Mouse (Mus musculus) adipose tissue, adult 10 weeks (tissue): ENCODE data around the gene Cngb1. TPM values are rescaled to one million over a fixed set of nuclear protein-coding genes. Genes with fewer than 3 reads are reported as not detected.

ENCODE experiments used
- polyA plus RNA-seq: library from polyadenylated mRNA; stranded (reverse); fragments of 350-450 nt; fragmentation: Illumina TruSeq; extraction: RNeasy Lipid Tissue Mini Kit (QIAGEN cat#74804); gene quantifications from one replicate; pipeline ENCODE4 v1.2.3, GENCODE M21; 2014; ENCODE audit warnings: low read depth, low replicate concordance

Cngb1 gene
- 0.69 TPM for polyA plus RNA-seq

GRCm38 (mm10) chr8:95306431-95306830 lies at the start of gene Cngb1:
Gene Cngb1 (minus strand): TSS chr8:95306585.

GRCm38 (mm10) chr8:95352151-95352870 lies 45.9 kb upstream of the Cngb1 start, which contains the start of gene Mmp15:
Gene Mmp15 (plus strand): TSS chr8:95352268.

GRCm38 (mm10) chr8:95331720-95332436 lies 25.5 kb upstream of the Cngb1 start, which contains the start of the genes Zfp319 and Usb1:
Gene Zfp319 (minus strand): TSS chr8:95331950.
Gene Usb1 (plus strand): TSS chr8:95332284.

GRCm38 (mm10) chr8:95310342-95310970 lies 4.1 kb upstream of the Cngb1 start, which contains the start of gene Tepp:
Gene Tepp (plus strand): TSS chr8:95310566.

GRCm38 (mm10) chr8:95202649-95203275 lies 103.6 kb downstream of the Cngb1 start, which contains the start of gene Kifc3:
Gene Kifc3 (minus strand): TSS chr8:95202812.

Other genes with a start within 250 kb of the Cngb1 start
- 12.2 TPM for gene Katnb1, start 225.4 kb downstream of the Cngb1 start, polyA plus RNA-seq
- 30.2 TPM for gene Kifc3, start 103.8 kb downstream of the Cngb1 start, polyA plus RNA-seq
- gene Tepp, start 4.0 kb upstream of the Cngb1 start, polyA plus RNA-seq, result 2.0 TPM
- gene Zfp319, start 25.4 kb upstream of the Cngb1 start, polyA plus RNA-seq, result 6.2 TPM
- 20.1 TPM for gene Usb1, start 25.7 kb upstream of the Cngb1 start, polyA plus RNA-seq
- 7.7 TPM for gene Mmp15, start 45.7 kb upstream of the Cngb1 start, polyA plus RNA-seq
- gene Cfap20, start 128.3 kb upstream of the Cngb1 start, polyA plus RNA-seq, result 46.9 TPM
- gene Csnk2a2, start 183.5 kb upstream of the Cngb1 start, polyA plus RNA-seq, result 43.6 TPM
- 6.9 TPM for gene Ccdc113, start 227.5 kb upstream of the Cngb1 start, polyA plus RNA-seq